Mouse (Mus musculus) right cerebral cortex, postnatal 25 days (tissue): ENCODE measurements around the gene Zfp62.
A peak's percentile ranks its signal among the peaks of the same experiment; 100 is the strongest.

Source experiments
- DNase-seq: peaks from one replicate; pipeline ENCODE4 v3.0.0; 2022

Gene Zfp62

DNA sequence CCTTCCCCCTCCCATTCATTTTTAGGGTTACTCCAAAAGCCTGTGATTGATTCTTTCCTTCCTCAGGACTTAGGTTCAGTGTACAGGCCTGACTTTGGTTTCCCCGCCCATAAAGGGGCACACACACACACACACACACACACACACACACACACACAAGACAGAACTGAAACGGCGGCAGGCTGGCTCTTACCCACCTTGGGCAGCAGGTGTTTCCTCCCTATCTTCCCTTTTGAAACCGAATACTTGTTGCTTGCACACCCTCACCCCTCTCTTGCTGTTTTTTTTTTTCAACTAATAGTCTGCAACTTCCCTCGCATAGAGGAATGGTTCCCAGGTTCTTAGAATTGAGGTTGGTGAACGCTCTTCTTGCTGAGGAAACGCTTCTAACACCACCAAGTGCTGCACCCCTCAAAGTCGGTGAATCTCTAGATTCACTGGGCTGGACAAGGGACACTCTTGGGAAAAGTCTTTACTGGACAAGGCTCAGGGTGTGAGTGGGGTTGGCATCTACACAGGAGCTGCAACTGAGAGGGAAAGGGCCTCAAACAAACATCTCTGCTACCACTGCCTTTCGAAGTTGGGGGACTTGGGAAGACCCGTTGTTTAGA is 46.8 kb downstream of the Zfp62 start:
- DNase-seq, result no peak

- peak; percentile 73 for DNase-seq
Measured at GRCm38 (mm10) chr11:49250422-49251379, 47.6 kb downstream of the Zfp62 start.

GRCm38 (mm10) chr11:49251380-49251761 is 48.3 kb downstream of the Zfp62 start:
- DNase-seq, result no peak

DNA sequence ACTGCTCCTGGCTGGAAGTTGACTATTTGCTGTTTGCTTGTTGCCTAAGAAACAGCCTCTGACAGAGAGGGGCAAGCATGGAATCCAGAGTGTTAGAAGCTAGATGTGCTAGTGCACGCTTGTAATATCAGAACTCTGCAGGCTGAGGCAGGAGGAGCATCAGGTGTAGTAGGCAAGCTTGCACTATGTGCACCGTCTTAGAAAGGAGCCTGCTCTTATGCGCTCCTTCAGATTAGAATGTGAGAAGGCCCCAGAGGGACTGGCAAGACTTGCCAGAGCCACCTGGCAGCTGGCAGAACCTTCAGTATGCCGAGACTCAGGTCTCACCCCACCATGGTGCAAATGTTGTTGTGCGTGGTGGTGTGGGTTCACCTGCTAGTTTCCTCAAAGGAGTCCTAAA is 49.0 kb downstream of the Zfp62 start:
- no peak for DNase-seq

GRCm38 (mm10) chr11:49253035-49253434 is 49.9 kb downstream of the Zfp62 start:
- no peak for DNase-seq

- no peak for DNase-seq
Measured at GRCm38 (mm10) chr11:49259296-49259695, 56.2 kb downstream of the Zfp62 start.

DNA sequence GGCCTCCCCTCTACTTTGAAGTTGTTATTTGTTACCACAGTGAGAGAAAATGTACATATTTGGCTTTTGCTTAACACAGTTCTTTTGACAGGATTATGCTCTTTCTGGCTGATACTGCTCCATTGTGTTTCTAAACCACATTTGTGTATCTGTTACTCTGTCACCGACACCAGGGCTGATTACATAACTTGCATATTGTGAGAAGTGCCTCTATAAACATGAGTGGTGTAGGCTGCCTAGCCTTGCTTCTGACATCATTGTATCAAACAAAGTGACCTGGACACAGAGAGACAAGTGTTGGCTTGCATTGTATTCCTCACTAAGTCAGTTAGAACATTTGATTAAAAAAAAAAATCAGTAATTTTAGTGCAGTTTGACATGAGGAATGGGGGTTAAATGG is 56.7 kb downstream of the Zfp62 start:
- DNase-seq, result no peak

GRCm38 (mm10) chr11:49260598-49261312 is 57.7 kb downstream of the Zfp62 start:
- no peak for DNase-seq

DNA sequence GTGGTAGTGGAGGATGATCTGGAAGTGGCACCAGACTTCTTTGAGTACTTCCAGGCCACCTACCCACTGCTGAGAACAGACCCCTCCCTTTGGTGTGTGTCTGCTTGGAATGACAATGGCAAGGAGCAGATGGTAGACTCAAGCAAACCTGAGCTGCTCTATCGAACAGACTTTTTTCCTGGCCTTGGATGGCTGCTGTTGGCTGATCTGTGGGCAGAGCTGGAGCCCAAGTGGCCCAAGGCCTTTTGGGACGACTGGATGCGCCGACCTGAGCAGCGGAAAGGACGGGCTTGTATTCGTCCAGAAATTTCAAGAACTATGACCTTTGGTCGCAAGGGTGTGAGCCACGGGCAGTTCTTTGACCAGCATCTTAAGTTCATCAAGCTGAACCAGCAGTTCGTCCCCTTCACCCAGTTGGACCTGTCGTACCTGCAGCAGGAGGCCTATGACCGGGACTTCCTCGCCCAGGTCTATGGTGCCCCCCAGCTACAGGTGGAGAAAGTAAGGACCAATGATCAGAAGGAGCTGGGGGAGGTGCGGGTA is 58.3 kb downstream of the Zfp62 start:
- no peak for DNase-seq

GRCm38 (mm10) chr11:49262286-49262685 is 59.2 kb downstream of the Zfp62 start:
- DNase-seq, result no peak

DNA sequence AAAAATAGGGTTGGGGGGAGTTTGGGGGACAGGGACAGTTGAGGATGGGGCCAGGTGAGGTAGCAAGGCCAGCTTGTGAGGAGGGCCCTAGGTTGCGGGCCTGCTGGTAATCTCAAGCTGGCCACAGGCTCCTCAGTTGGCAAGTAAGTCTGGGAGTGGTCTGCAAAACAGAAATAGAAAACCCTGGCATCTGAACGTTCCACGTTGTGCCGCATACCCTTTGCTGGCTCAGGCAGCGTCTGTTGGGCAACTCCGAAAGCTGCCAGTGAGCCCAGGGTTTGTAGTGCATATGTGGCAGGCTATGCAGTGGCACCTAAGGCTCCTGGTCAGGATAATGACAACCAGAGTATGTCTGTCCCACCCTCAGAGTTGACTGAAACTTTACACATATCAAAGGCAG is 60.1 kb downstream of the Zfp62 start:
- DNase-seq, result no peak

DNA sequence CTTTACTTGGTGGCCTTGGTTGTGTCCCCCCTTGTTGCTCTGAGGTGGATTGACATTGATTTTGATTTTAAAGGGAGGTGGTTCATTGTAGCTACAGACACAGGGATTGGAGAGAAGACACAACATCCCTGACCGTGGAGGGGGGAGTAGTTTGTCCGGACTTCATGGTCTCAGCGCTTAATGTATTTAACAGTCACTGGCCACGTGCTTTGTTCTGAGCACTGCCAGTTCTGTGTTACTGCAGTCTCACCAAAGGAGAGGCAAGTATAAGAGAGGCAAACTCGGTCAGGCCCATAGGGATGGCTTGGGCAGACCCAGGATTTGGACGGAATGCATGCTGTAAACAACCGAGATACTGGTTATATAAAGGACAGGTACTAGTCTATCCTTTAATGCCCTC is 61.0 kb downstream of the Zfp62 start:
- no peak for DNase-seq

DNA sequence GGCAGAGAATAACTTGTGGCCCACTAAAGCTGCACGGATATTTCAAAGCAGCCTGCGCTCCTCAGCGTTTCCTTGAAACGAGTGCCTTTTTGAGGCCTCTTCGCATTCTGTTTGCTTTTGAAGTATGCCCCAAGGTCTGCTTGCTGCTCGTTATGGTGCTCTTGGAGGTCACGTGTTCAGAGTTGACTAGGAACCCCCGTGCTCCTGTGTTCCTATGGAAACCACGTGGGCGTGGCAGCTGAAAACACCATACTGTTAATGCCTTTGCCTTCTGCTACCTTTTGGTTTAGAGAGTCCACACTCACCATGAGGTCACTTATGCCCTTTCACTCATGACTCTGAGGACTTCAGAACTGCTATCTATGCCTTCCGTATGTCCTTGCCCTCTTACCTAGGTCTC is 61.5 kb downstream of the Zfp62 start:
- no peak for DNase-seq

GRCm38 (mm10) chr11:49265101-49265500 is 62.0 kb downstream of the Zfp62 start:
- no peak for DNase-seq

GRCm38 (mm10) chr11:49266671-49267070 is 63.6 kb downstream of the Zfp62 start:
- DNase-seq, result no peak

- DNase-seq, result no peak
Measured at GRCm38 (mm10) chr11:49267316-49267715, 64.2 kb downstream of the Zfp62 start.

- no peak for DNase-seq
Measured at GRCm38 (mm10) chr11:49267970-49268579, 65.0 kb downstream of the Zfp62 start.
